Mouse (Mus musculus): ENCODE measurements around the gene Mat1a.

Mat1a gene

DNA sequence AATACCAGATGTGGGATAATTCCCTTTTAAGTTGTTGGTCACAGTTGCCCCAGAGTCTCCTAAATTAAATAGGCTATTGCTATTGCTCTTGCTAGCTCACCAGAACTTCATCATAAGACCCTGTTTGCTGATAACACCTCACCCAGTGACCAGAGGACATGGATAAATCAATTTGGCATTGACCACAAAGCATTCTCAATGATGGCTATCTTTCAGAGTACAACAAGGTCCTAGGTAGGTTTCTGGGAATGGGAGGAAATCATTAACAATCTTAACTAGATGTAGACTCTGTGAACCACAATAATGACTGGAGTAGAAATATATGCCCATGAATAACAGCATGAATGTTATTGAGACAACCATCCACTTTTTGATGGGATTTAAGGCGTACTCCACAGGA is 35.9 kb downstream of the Mat1a start:
- no peak for DNase-seq (ENCODE audit: low read depth)

DNA sequence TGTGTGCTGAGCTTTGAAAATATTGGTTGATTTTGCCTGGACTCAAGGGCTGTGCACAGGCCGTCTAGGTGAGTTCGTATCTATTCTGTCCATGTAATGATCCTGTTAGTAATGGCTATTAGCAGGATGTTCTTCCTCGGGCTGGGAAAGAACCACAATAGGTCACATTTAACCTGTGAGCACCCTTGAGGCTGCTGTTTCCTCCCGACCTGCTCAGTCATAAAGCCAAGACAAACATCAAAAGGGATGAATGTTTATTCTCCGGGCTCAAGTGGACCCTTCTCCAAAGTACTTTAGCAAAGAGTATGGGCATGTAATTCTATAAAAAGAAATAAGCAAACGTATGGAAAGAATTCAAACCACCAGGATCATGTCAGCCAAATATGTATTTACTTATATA is 41.2 kb downstream of the Mat1a start:
- no peak for DNase-seq (ENCODE audit: low read depth)

DNA sequence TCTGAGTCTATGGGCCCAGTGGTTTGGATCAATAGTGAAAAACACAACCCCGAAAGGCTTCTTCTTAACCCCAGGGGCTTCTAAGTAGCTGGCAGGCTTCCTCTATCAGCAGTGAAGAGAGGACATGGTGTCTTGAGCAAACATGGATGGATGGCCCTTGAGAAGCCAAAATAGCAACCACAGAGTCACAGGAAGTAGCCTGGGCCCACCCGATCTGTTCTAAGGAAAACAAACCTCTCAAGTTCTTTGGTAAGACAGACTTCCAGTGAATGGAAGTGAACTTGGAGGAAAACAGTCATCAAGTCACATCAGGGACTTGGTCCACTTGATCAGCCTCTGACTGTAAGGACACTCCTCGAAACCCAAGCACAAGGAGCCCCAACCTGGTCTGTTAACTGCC is 42.1 kb downstream of the Mat1a start:
- DNase-seq (ENCODE audit: low read depth) = no peak

DNA sequence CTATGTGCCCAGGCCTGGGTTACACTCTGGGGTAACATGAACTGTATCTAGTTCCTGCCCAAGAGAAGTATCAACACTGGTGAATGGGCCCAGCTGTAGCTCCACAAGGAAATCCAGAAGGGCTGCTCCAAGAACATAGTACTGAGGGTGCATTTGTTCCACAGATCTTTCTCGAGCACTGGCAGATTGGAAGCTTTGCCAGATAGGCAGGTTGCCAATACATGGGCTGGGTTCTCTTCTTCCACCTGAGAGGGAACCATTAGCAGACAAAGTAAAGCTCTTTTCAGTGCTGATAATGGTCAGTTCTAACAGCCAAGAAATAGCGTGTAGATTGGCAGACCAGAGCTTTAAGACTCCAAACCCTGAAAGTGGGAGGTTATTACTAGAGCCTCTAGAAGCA is 42.5 kb downstream of the Mat1a start:
- DNase-seq (ENCODE audit: low read depth) = no peak

DNA sequence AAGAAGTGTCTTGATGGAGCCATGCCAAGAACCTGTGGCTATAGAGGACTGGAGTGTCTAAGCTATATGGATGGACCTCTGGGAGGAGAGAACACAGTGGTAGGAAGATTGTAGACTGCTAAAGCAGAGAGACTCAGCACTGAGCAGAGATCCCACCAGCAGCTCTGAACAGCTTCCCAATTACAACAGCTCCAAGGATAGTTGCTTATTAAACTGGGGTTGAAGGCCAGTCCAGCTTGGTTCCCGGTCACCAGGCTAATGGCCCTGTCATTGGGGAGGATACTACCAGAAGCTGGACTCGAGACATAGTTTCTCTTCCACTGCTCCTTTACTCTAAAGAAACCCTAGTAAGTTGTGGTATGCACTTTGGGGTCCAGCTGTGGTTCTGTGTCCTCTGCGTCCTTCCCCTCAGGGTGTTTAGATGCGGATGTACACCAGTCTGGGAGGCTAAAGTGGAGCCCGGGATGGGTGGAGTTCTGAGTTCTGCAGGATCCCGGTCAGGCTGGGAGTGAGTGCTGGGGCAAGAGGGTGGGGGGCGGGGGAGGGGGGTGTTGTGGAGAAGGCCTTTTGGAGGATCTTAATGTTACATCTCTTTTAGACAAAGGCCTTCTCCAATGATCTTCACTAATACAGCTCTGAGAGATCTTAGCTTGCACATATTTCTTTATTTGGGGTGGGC is 46.5 kb downstream of the Mat1a start, which contains the start of gene Mbl1:
Gene Mbl1, plus strand, starts transcription at position 239 of the 679 bp plus-strand sequence.
- no peak for DNase-seq (ENCODE audit: low read depth)

DNA sequence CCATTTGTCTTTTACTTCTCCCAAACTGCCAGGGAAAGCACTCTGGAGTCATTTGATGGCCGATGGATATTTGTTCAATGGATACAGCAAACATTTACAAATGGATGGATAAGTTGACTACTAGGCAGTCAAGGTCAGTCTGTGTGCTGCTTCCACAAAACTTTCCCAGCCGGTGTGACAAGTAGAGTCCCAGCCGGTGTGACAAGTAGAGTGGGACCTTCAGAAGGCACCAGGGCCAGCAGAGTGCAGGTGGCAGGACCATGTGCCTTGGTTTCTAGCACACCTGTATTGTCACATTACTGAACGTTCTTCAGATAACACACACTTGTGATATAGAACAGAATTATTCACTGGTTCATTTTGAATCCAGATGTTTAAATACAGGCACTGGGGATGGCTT is 55.2 kb downstream of the Mat1a start:
- no peak for DNase-seq (ENCODE audit: low read depth)

DNA sequence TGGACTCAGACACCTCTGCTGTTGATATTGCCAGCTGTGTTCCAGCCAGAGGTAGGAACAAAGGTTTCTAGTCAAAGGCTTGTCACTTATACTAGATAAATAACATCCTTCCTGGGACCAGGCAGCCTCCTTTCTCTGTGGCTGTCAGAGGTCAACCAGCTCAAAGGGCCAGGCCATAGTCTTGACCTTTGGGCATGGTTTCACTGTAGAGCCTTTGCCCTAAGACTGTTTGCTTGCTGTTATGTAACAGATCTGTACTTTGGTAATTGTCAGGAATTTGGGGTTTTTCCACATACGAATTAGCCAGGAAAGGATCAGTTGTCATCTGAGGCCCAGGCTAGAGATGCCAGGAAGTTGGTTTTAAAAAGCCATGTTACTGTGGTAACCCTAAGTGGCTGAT is 55.9 kb downstream of the Mat1a start:
- DNase-seq (ENCODE audit: low read depth) = no peak

DNA sequence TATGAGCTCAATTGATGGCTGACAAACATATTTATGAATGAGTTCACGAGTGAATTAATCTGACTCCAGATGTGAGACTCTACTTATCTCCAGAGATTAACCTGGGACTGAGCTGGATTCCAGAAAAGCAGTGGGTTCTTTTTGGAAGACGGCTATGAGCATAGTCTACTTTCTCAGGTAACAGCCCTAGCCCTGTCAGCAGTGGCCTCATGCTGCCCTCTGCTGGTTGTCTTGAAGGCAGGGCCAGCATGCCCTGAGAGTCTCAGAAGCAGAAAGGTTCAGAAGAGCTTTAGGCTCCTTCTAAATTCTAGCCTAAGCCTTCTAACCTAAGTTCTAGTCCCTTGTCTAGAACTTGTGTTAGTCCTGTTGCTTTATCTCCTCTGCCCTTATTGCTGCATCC is 57.8 kb downstream of the Mat1a start:
- peak; percentile 6 for DNase-seq (ENCODE audit: low read depth)

DNA sequence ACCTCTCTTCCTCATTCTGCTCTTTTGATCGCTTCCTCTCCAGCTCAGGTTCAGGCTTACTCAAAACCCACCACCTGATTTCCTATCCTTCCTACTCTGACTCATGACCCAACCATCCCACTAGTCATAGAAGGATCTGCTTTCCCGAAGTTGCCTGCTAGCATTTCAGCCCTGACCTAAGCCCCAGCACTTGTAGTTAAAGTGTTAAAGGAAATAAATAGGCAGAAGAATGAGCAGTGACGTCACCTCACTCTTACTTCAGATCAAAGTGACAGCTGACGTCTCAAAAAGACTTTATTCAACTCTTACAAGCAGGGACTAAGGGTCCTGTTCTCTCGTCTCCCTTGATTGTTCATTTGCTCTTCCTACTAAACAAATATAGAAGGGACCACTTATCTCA is 62.4 kb downstream of the Mat1a start:
- DNase-seq (ENCODE audit: low read depth) = no peak

DNA sequence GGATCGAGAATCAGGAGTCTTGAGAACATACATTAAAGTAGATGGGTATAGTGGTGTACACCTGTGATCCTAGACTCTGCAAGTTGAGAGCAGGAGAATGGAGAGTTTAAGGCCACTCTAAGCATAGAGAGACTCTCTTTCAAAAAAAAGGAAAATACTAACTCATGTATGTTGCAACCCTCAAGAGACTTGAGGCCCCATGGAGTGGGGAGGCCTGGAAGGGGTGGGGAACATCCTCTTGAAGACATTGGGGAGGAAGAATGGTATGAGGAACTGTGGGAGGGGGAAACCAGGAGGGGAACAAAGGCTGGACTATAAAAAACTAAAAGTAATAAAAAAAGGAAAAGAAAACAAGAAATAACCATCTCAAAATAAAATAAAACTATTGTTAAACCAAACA is 63.7 kb downstream of the Mat1a start:
- no peak for DNase-seq (ENCODE audit: low read depth)

DNA sequence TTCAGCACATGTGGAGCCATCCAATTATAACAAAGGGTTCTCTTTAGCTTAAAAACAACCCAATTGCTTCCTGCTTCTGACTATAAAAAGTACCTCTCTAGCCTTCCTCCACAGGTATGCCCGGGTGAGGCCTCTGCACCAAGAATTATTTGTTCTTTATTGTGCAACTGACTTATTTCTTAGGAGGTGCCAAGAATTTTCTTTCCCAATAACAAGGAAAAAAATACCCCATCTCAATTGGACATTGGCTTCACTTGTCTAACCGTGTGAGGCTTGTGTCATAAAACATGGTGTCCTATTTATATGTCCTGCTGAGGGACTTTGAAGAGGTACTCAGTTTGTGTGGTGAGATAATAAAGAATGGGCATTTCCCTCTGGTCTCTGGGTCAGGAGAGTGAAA is 65.7 kb downstream of the Mat1a start:
- DNase-seq (ENCODE audit: low read depth) = no peak

All from c-Kit-positive CD71-positive TER-119-negative erythroid progenitor cells, embryonic 14.5 days (primary cell).